Mouse (Mus musculus): ENCODE results near the gene Clmn. TPM values are rescaled to one million over a fixed set of nuclear protein-coding genes. Genes with fewer than 3 reads are reported as not detected.

The Clmn gene
- total and polyA plus RNA-seq, 3 experiments, result not detected

GRCm38 (mm10) chr12:104746601-104747000 is 118.3 kb downstream of the Clmn start:
- Histone ChIP-seq H3K27ac (ENCODE audit: control insufficient read depth, low read depth, low read length) (no peak overlapping the region), H3K36me3 (ENCODE audit: control insufficient read depth in 1 of 2, insufficient read depth in 2 of 2, low read length in 2 of 2) (peaks cover 0 to 22% of the 10 kb centered on the region in 2 experiments; a peak in 2 of 4 replicates), H3K27me3 (ENCODE audit: control insufficient read depth in 1 of 2, insufficient read depth in 2 of 2, low read length in 2 of 2) (no peaks in the 10 kb centered on the region), H3K79me2 (ENCODE audit: control insufficient read depth, insufficient read depth, low read length, poor library complexity) (peaks cover 67% of the 10 kb centered on the region), H3K9me3 (replicated peaks; ENCODE audit: insufficient read depth, low read length) (no peaks in the 10 kb centered on the region), H3K9ac (ENCODE audit: control insufficient read depth, low read depth, low read length, poor library complexity, severe bottlenecking) (no peak overlapping the region), H3K4me3 (ENCODE audit: control insufficient read depth in 1 of 2, insufficient read depth in 1 of 2, low read depth in 2 of 2, low read length in 2 of 2) (no peak overlapping the region), H3K4me1 (ENCODE audit: control insufficient read depth in 1 of 2, insufficient read depth in 2 of 2, low read length in 2 of 2) (peaks cover 12 to 13% of the 10 kb centered on the region in 2 experiments)
- no peak for TF ChIP-seq JUND (IDR thresholded peaks at IDR 0.05; ENCODE audit: low read depth, low read length)
- no peak for TF ChIP-seq MYB (IDR thresholded peaks at IDR 0.05; ENCODE audit: low read depth, low read length)
- DNase-seq (ENCODE audit: low read depth, low spot score), result no peak

- Histone ChIP-seq H3K36me3 (ENCODE audit: control insufficient read depth in 1 of 2, insufficient read depth in 2 of 2, low read length in 2 of 2) (peaks cover 0 to 17% of the 10 kb centered on the region in 2 experiments; a peak in 3 of 4 replicates), H3K4me1 (ENCODE audit: control insufficient read depth in 1 of 2, insufficient read depth in 2 of 2, low read length in 2 of 2) (peaks cover 8 to 9% of the 10 kb centered on the region in 2 experiments), H3K79me2 (ENCODE audit: control insufficient read depth, insufficient read depth, low read length, poor library complexity) (peaks cover 56% of the 10 kb centered on the region), H3K9me3 (replicated peaks; ENCODE audit: insufficient read depth, low read length) (no peaks in the 10 kb centered on the region), H3K9ac (ENCODE audit: control insufficient read depth, low read depth, low read length, poor library complexity, severe bottlenecking) (no peak overlapping the region), H3K27me3 (ENCODE audit: control insufficient read depth in 1 of 2, insufficient read depth in 2 of 2, low read length in 2 of 2) (no peaks in the 10 kb centered on the region), H3K4me3 (ENCODE audit: control insufficient read depth in 1 of 2, insufficient read depth in 1 of 2, low read depth in 2 of 2, low read length in 2 of 2) (no peak overlapping the region), H3K27ac (ENCODE audit: control insufficient read depth, low read depth, low read length) (no peak overlapping the region)
- TF ChIP-seq TAL1 (IDR thresholded peaks at IDR 0.05; ENCODE audit: low read length) (no peak), MAZ (IDR thresholded peaks at IDR 0.05; ENCODE audit: low read depth, low read length) (no peak), USF1 (IDR thresholded peaks at IDR 0.05; ENCODE audit: low read depth, low read length) (no peak), ELF1 (IDR thresholded peaks at IDR 0.05; ENCODE audit: low read depth, low read length) (no peak), RCOR1 (IDR thresholded peaks at IDR 0.05; ENCODE audit: low read depth, low read length) (no peak), MYC (IDR thresholded peaks at IDR 0.05; ENCODE audit: low read depth, low read length) (no peak), SMC3 (IDR thresholded peaks at IDR 0.05; ENCODE audit: low read depth, low read length) (no peak), ETS1 (IDR thresholded peaks at IDR 0.05; ENCODE audit: low read depth, low read length) (no peak), ZKSCAN1 (IDR thresholded peaks at IDR 0.05; ENCODE audit: low read depth, low read length) (no peak)
- no peak for DNase-seq (ENCODE audit: low read depth, low spot score)
Measured at GRCm38 (mm10) chr12:104743687-104744086, 121.2 kb downstream of the Clmn start.

GRCm38 (mm10) chr12:104742247-104742646 is 122.6 kb downstream of the Clmn start:
- no peak overlapping the region for H3K4me3 ChIP-seq (ENCODE audit: control insufficient read depth in 1 of 2, insufficient read depth in 1 of 2, low read depth in 2 of 2, low read length in 2 of 2)
- H3K9ac ChIP-seq (ENCODE audit: control insufficient read depth, low read depth, low read length, poor library complexity, severe bottlenecking), result no peak overlapping the region
- no peaks in the 10 kb centered on the region for H3K9me3 ChIP-seq (replicated peaks; ENCODE audit: insufficient read depth, low read length)
- peaks cover 44% of the 10 kb centered on the region for H3K79me2 ChIP-seq (ENCODE audit: control insufficient read depth, insufficient read depth, low read length, poor library complexity)
- peaks cover 8 to 9% of the 10 kb centered on the region in 2 experiments for H3K4me1 ChIP-seq (ENCODE audit: control insufficient read depth in 1 of 2, insufficient read depth in 2 of 2, low read length in 2 of 2)
- peak; percentile 88 for DNase-seq (ENCODE audit: low read depth, low spot score)
- H3K27me3 ChIP-seq (ENCODE audit: control insufficient read depth in 1 of 2, insufficient read depth in 2 of 2, low read length in 2 of 2), result no peaks in the 10 kb centered on the region
- H3K27ac ChIP-seq (ENCODE audit: control insufficient read depth, low read depth, low read length), result peak overlapping the region; percentile 33; the same call in 1 of the 2 replicates
- H3K36me3 ChIP-seq (ENCODE audit: control insufficient read depth in 1 of 2, insufficient read depth in 2 of 2, low read length in 2 of 2), result peaks cover 2 to 17% of the 10 kb centered on the region in 2 experiments
- TF ChIP-seq JUND (IDR thresholded peaks at IDR 0.05; ENCODE audit: low read depth, low read length), result no peak
- no peak for TF ChIP-seq TBP (IDR thresholded peaks at IDR 0.05; ENCODE audit: low read depth, low read length)
- peak; percentile 81 for TF ChIP-seq RCOR1 (IDR thresholded peaks at IDR 0.05; ENCODE audit: low read depth, low read length)
- no peak for TF ChIP-seq HCFC1 (IDR thresholded peaks at IDR 0.05; ENCODE audit: low read depth, low read length)
- TF ChIP-seq BHLHE40 (IDR thresholded peaks at IDR 0.05; ENCODE audit: borderline replicate concordance, low read depth, low read length), result no peak
- no peak for TF ChIP-seq UBTF (IDR thresholded peaks at IDR 0.05; ENCODE audit: borderline replicate concordance, insufficient read depth, low read depth, low read length)
- peak; percentile 62 for TF ChIP-seq TCF12 (IDR thresholded peaks at IDR 0.05; ENCODE audit: low read depth, low read length)
- no peak for TF ChIP-seq POLR2AphosphoS5 (IDR thresholded peaks at IDR 0.05; ENCODE audit: borderline replicate concordance, low read depth, low read length)
- TF ChIP-seq ELF1 (IDR thresholded peaks at IDR 0.05; ENCODE audit: low read depth, low read length), result no peak; the same call in 1 of the 2 replicates
- no peak for TF ChIP-seq NELFE (IDR thresholded peaks at IDR 0.05; ENCODE audit: low read depth, low read length)
- 0 out of 2 replicates have a peak, but pooled peaks have one; percentile 26 for TF ChIP-seq MXI1 (IDR thresholded peaks at IDR 0.05; ENCODE audit: low read depth, low read length)
- TF ChIP-seq MEF2A (IDR thresholded peaks at IDR 0.05; ENCODE audit: extremely low read depth, insufficient replicate concordance, low read depth, low read length, poor library complexity, severe bottlenecking), result no peak
- TF ChIP-seq MAFK (IDR thresholded peaks at IDR 0.05; ENCODE audit: borderline replicate concordance, low read depth, low read length), result no peak
- TF ChIP-seq E2F4 (IDR thresholded peaks at IDR 0.05; ENCODE audit: borderline replicate concordance, low read depth, low read length), result no peak
- TF ChIP-seq SIN3A (IDR thresholded peaks at IDR 0.05; ENCODE audit: low read length), result peak; percentile 66; the same call in 1 of the 2 replicates
- TF ChIP-seq ZC3H11A (IDR thresholded peaks at IDR 0.05; ENCODE audit: low read depth, low read length), result no peak
- TF ChIP-seq POLR2A (IDR thresholded peaks at IDR 0.05; ENCODE audit: control insufficient read depth in 1 of 2, insufficient read depth in 1 of 2, low read depth in 1 of 2, low read length in 2 of 2, poor library complexity in 1 of 2), result no peak
- TF ChIP-seq ZMIZ1 (IDR thresholded peaks at IDR 0.05; ENCODE audit: low read depth, low read length), result no peak
